Mouse (Mus musculus): ENCODE measurements around the gene H2afy2.

- TF ChIP-seq CTCF (IDR thresholded peaks at IDR 0.05), result no peak
- TF ChIP-seq EP300 (IDR thresholded peaks at IDR 0.05), result no peak
Observed at GRCm38 (mm10) chr10:61737537-61737936, 46.4 kb downstream of the H2afy2 start.

All from lung, postnatal 0 days (tissue).